Mouse (Mus musculus) heart, adult 9 months (tissue): ENCODE measurements around the gene 1700017B05Rik.
"Not testable (repeated sequence)": the region's sequence is repeated elsewhere in the genome, so short reads cannot be mapped to it uniquely, and the experiment has no call there.

Source experiments
- DNase-seq, 2 experiments: peaks; one replicate each; pipeline ENCODE4 v3.0.0; 2022; ENCODE audit warnings: low spot score in 2 of 2

1700017B05Rik gene

GRCm38 (mm10) chr9:57220356-57220755 lies 42.1 kb downstream of the 1700017B05Rik start:
- DNase-seq, result no peak

- no peak for DNase-seq
Measured at GRCm38 (mm10) chr9:57219511-57219910, 42.9 kb downstream of the 1700017B05Rik start.

GRCm38 (mm10) chr9:57218776-57219175 lies 43.6 kb downstream of the 1700017B05Rik start:
- DNase-seq, result no peak

GRCm38 (mm10) chr9:57217220-57217619 lies 45.2 kb downstream of the 1700017B05Rik start:
- no peak for DNase-seq

GRCm38 (mm10) chr9:57214500-57214899 lies 47.9 kb downstream of the 1700017B05Rik start:
- no peak for DNase-seq

GRCm38 (mm10) chr9:57212448-57213222 lies 49.8 kb downstream of the 1700017B05Rik start:
- DNase-seq, result no peak

GRCm38 (mm10) chr9:57209316-57209715 lies 53.1 kb downstream of the 1700017B05Rik start:
- DNase-seq, result peak in 1 of 2 experiments; percentile 8

- no peak for DNase-seq
Measured at GRCm38 (mm10) chr9:57206896-57207295, 55.5 kb downstream of the 1700017B05Rik start.

GRCm38 (mm10) chr9:57203571-57203970 lies 58.8 kb downstream of the 1700017B05Rik start:
- not testable (repeated sequence) for DNase-seq
